In genomic region chr8:89038920-89039319, GRCm38 (mm10) we compare ENCODE assay signal across 11 mouse cellular contexts. TPM values are rescaled to one million over a fixed set of nuclear protein-coding genes. Genes with fewer than 3 reads are reported as not detected.
DNase-seq lines count a peak whose midpoint lies in the region; ATAC-seq lines count a peak whose summit lies in the region.
"Had no signal": no experiment of that assay in that cellular context is flagged by ENCODE, and none has a peak within 500 bp of the region (broad histone marks: within the 10 kb centered on the region; RNA-seq: fewer than 3 reads in every experiment).

No protein-coding gene starts in this region.

- peak overlapping the region; percentile 75 for H3K4me3 ChIP-seq in kidney, embryonic 15.5 days (replicated peaks)
- H3K4me3 ChIP-seq in forebrain, embryonic 14.5 days (ENCODE audit: low read depth, low read length), result peak overlapping the region; percentile 71
- H3K4me3 ChIP-seq in limb, embryonic 10.5 days, result peak overlapping the region; percentile 89
- peak overlapping the region; percentile 31 for H3K4me3 ChIP-seq in neural tube, embryonic 12.5 days
- H3K4me3 ChIP-seq: gastrocnemius, adult 2 months had no signal

- H3K9me3 ChIP-seq in kidney, embryonic 15.5 days (replicated peaks), result no peaks in the 10 kb centered on the region
- H3K9me3 ChIP-seq in forebrain, embryonic 14.5 days (replicated peaks; ENCODE audit: control insufficient read depth, low read length), result no peaks in the 10 kb centered on the region
- H3K9me3 ChIP-seq in limb, embryonic 10.5 days (replicated peaks), result no peaks in the 10 kb centered on the region
- no peaks in the 10 kb centered on the region for H3K9me3 ChIP-seq in neural tube, embryonic 12.5 days

- no peak for DNase-seq in kidney, postnatal 14 days
- no peak for DNase-seq in forebrain, embryonic 14.5 days (ENCODE audit: low spot score)
- no peak for DNase-seq in limb, embryonic 10.5 days (ENCODE audit: low spot score)
- DNase-seq in T-cell, adult 2 months (ENCODE audit: low spot score), result no peak
- no peak for DNase-seq in gastrocnemius, postnatal 10 days
- DNase-seq: cerebellum, adult 9-11 months; gastrocnemius, adult 2 months; heart, postnatal 14 days had no signal

- peak overlapping the region; percentile 76 for H3K4me2 ChIP-seq in kidney, embryonic 15.5 days
- H3K4me2 ChIP-seq in forebrain, embryonic 14.5 days (ENCODE audit: low read length), result peak overlapping the region; percentile 75
- H3K4me2 ChIP-seq in neural tube, embryonic 12.5 days (replicated peaks), result peak overlapping the region; percentile 81

- H3K36me3 ChIP-seq in kidney, embryonic 15.5 days, result no peaks in the 10 kb centered on the region
- H3K36me3 ChIP-seq in forebrain, embryonic 14.5 days (ENCODE audit: control insufficient read depth, insufficient read depth, low read length), result no peaks in the 10 kb centered on the region
- H3K36me3 ChIP-seq in limb, embryonic 10.5 days, result no peaks in the 10 kb centered on the region
- H3K36me3 ChIP-seq in neural tube, embryonic 12.5 days, result no peaks in the 10 kb centered on the region

- H3K27me3 ChIP-seq in kidney, embryonic 15.5 days, result peaks cover 41% of the 10 kb centered on the region
- no peaks in the 10 kb centered on the region for H3K27me3 ChIP-seq in forebrain, embryonic 14.5 days (replicated peaks; ENCODE audit: control insufficient read depth, insufficient read depth, low read length)
- peaks cover 16% of the 10 kb centered on the region for H3K27me3 ChIP-seq in limb, embryonic 10.5 days (ENCODE audit: low read depth, poor library complexity, severe bottlenecking)
- H3K27me3 ChIP-seq in neural tube, embryonic 12.5 days (replicated peaks), result 0 out of 2 replicates have a peak, but pooled peaks cover 2% of the 10 kb centered on the region

- H3K27ac ChIP-seq in kidney, embryonic 15.5 days, result peak overlapping the region; percentile 45; the same call in 1 of the 2 replicates
- H3K27ac ChIP-seq in forebrain, embryonic 14.5 days (ENCODE audit: low read depth, low read length), result no peak overlapping the region
- H3K27ac ChIP-seq in limb, embryonic 10.5 days, result peak overlapping the region; percentile 98
- H3K27ac ChIP-seq in neural tube, embryonic 12.5 days, result no peak overlapping the region
- H3K27ac ChIP-seq: gastrocnemius, adult 2 months had no signal

- no peak for ATAC-seq in kidney, embryonic 15.5 days (replicated peaks; ENCODE audit: low FRiP score)
- ATAC-seq in forebrain, embryonic 14.5 days, result no peak
- no peak for ATAC-seq in neural tube, embryonic 12.5 days (ENCODE audit: low FRiP score, low read depth)

- H3K4me1 ChIP-seq in kidney, embryonic 15.5 days, result peaks cover 31% of the 10 kb centered on the region
- peaks cover 18% of the 10 kb centered on the region for H3K4me1 ChIP-seq in forebrain, embryonic 14.5 days (ENCODE audit: control insufficient read depth, insufficient read depth, low read length)
- H3K4me1 ChIP-seq in limb, embryonic 10.5 days, result peaks cover 56% of the 10 kb centered on the region
- peaks cover 17% of the 10 kb centered on the region for H3K4me1 ChIP-seq in neural tube, embryonic 12.5 days

- WGBS in kidney, embryonic 15.5 days, result 33% methylated on average over 4 of the region's 4 CpGs
- 9% methylated on average over 4 of the region's 4 CpGs for WGBS in forebrain, embryonic 14.5 days
- WGBS in limb, embryonic 10.5 days, result 42% methylated on average over 4 of the region's 4 CpGs
- 23% methylated on average over 4 of the region's 4 CpGs for WGBS in neural tube, embryonic 12.5 days

- H3K9ac ChIP-seq in kidney, embryonic 15.5 days, result peak overlapping the region; percentile 90; the same call in 1 of the 2 replicates
- peak overlapping the region; percentile 64 for H3K9ac ChIP-seq in forebrain, embryonic 14.5 days (ENCODE audit: low read length)
- H3K9ac ChIP-seq in neural tube, embryonic 12.5 days, result peak overlapping the region; percentile 98

RNA-seq across cellular contexts. Expression of gene Sall1, which starts 5.0 kb away (rescaled TPM):
- polyA plus RNA-seq in kidney, embryonic 15.5 days (2015; fragmentation: Nextera tagmentation; extraction: Ambion mirVana), result 42.4 TPM in 2 replicates
- 14.8 and 16.0 TPM in 2 replicates for polyA plus RNA-seq in forebrain, embryonic 14.5 days (2014; fragmentation: Nextera tagmentation; extraction: Ambion mirVana)
- polyA plus RNA-seq in limb, embryonic 10.5 days (2016; fragmentation: Nextera tagmentation; extraction: Ambion mirVana), result 12.8 and 18.3 TPM in 2 replicates
- polyA plus RNA-seq in neural tube, embryonic 12.5 days (2016; fragmentation: Nextera tagmentation; extraction: Ambion mirVana), result 26.0 and 26.6 TPM in 2 replicates
- under 1 TPM; 0.07 to 0.16 TPM for total RNA-seq in gastrocnemius, postnatal 10 days (2021)
- total RNA-seq: gastrocnemius, adult 2 months; monocyte, adult 5-6 weeks had no signal

Comparison
In these comparisons a context has a peak if more than half of its experiments do, and no peak if none do; other contexts are left out.
1. H3K27ac ChIP-seq: peak in kidney, embryonic 15.5 days (single experiment) and limb, embryonic 10.5 days (single experiment); none in forebrain, embryonic 14.5 days (single experiment) and neural tube, embryonic 12.5 days (single experiment).
2. H3K4me3 ChIP-seq: peak in every context shown above with its lines; median percentile 89 in limb, embryonic 10.5 days; 75 in kidney, embryonic 15.5 days; 71 in forebrain, embryonic 14.5 days; 31 in neural tube, embryonic 12.5 days.
3. Peak in every context shown above with its lines, with median percentiles within 50 percentile points of each other: H3K4me2 ChIP-seq and H3K9ac ChIP-seq.